Mouse (Mus musculus): ENCODE measurements at regions not wholly inside any gene's neighbourhood (a gene's known extent, or its start where the extent isn't known, plus 50 kb on each side); places are given as distances from the start of the nearest gene placed in this dataset.

DNA sequence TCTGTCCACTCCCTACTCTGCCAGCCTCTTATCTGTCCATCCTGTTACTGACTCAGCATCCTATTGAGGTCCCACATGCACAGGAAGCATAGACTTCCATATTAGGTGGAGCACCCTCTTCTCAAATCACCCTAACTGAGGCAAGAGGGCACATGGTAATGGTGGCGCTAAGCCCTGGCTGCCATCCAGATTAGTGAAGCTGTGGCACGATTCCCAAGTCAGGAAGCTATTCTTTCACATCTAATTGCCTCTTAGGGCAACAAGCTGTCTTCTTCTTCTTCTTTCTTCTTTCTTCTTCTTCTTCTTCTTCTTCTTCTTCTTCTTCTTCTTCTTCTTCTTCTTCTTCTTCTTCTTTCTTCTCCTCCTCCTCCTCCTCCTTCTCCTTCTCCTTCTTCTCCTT, 195.7 kb upstream of the Sall1 start:
- Histone ChIP-seq H3K9me3 (replicated peaks; ENCODE audit: control insufficient read depth, low read length) (no peaks in the 10 kb centered on the region), H3K27ac (ENCODE audit: low read depth) (no peak overlapping the region), H3K4me1 (ENCODE audit: control insufficient read depth, insufficient read depth) (no peaks in the 10 kb centered on the region), H3K27me3 (ENCODE audit: control insufficient read depth, insufficient read depth, low read length) (peaks cover 11% of the 10 kb centered on the region), H3K4me3 (ENCODE audit: low read depth, low read length) (no peak overlapping the region), H3K36me3 (replicated peaks; ENCODE audit: control insufficient read depth, insufficient read depth, low read length) (no peaks in the 10 kb centered on the region), H3K4me2 (ENCODE audit: low read depth, low read length) (no peak overlapping the region), H3K9ac (replicated peaks; ENCODE audit: low read depth, low read length) (no peak overlapping the region)
- no peak for ATAC-seq (ENCODE audit: insufficient read depth, low read depth)
- TF ChIP-seq EP300 (IDR thresholded peaks at IDR 0.05; ENCODE audit: low read depth) = no peak
- DNase-seq (ENCODE audit: low spot score) = no peak
- WGBS = 42% methylated on average over 2 of the region's 2 CpGs

GRCm38 (mm10) chr8:89234041-89234440, 190.1 kb upstream of the Sall1 start:
- DNase-seq (ENCODE audit: low spot score) = no peak
- ATAC-seq (ENCODE audit: insufficient read depth, low read depth) = no peak
- H3K36me3 ChIP-seq (replicated peaks; ENCODE audit: control insufficient read depth, insufficient read depth, low read length) = no peaks in the 10 kb centered on the region
- no peaks in the 10 kb centered on the region for H3K27me3 ChIP-seq (ENCODE audit: control insufficient read depth, insufficient read depth, low read length)
- H3K4me3 ChIP-seq (ENCODE audit: low read depth, low read length) = no peak overlapping the region
- no peak overlapping the region for H3K4me2 ChIP-seq (ENCODE audit: low read depth, low read length)
- H3K9me3 ChIP-seq (replicated peaks; ENCODE audit: control insufficient read depth, low read length) = no peaks in the 10 kb centered on the region
- H3K9ac ChIP-seq (replicated peaks; ENCODE audit: low read depth, low read length) = no peak overlapping the region
- H3K27ac ChIP-seq (ENCODE audit: low read depth) = no peak overlapping the region
- no peaks in the 10 kb centered on the region for H3K4me1 ChIP-seq (ENCODE audit: control insufficient read depth, insufficient read depth)
- TF ChIP-seq CTCF (IDR thresholded peaks at IDR 0.05; ENCODE audit: low read depth) (no peak), EP300 (IDR thresholded peaks at IDR 0.05; ENCODE audit: low read depth) (no peak)

DNA sequence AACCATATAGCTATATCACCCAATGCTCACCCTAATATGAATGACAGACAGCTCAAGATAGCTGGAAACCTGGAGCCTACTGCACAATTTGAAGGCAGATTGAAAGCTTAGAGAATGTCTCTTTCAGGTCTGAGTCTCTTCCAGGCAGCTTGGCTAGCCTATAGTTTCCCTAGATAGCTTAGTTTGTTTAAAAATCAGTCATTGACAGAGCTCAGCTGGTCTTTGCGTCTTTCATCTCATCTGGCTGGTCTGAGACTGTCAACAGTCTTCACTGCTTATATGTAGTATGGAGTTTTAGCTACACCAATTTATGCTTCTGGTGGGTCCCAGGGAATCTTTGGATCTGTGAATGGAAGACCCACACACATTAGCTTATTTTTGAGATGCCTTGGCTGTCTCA, 188.4 kb upstream of the Sall1 start:
- DNase-seq (ENCODE audit: low spot score) = no peak
- Histone ChIP-seq H3K9me3 (replicated peaks; ENCODE audit: control insufficient read depth, low read length) (no peaks in the 10 kb centered on the region), H3K27ac (ENCODE audit: low read depth) (no peak overlapping the region), H3K4me3 (ENCODE audit: low read depth, low read length) (no peak overlapping the region), H3K9ac (replicated peaks; ENCODE audit: low read depth, low read length) (no peak overlapping the region), H3K4me1 (ENCODE audit: control insufficient read depth, insufficient read depth) (no peaks in the 10 kb centered on the region), H3K36me3 (replicated peaks; ENCODE audit: control insufficient read depth, insufficient read depth, low read length) (no peaks in the 10 kb centered on the region), H3K4me2 (ENCODE audit: low read depth, low read length) (no peak overlapping the region), H3K27me3 (ENCODE audit: control insufficient read depth, insufficient read depth, low read length) (no peaks in the 10 kb centered on the region)
- no peak for TF ChIP-seq CTCF (IDR thresholded peaks at IDR 0.05; ENCODE audit: low read depth)
- no peak for TF ChIP-seq EP300 (IDR thresholded peaks at IDR 0.05; ENCODE audit: low read depth)
- WGBS = 69% methylated on average over 1 of the region's 1 CpGs
- ATAC-seq (ENCODE audit: insufficient read depth, low read depth) = no peak

DNA sequence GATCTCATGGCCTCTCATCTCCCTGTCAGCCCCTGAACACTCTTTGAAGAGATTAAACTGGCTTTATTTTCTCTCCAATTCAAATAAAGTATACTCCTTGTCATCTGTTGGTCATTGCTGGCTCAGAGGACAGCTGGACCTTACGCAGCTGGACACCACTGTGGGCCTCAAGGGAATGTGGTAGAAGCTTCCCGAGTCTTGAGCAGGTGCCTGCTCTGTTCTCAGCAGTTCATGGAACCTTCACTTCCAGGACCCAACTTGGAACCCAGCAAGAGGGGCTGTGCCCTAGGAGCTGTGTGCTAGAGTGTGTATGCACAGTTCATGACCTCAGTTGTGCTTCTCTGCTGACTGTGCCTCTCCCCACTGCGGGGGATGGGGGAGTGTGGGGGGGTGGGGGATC, 185.2 kb upstream of the Sall1 start:
- DNase-seq (ENCODE audit: low spot score) (no peak), ATAC-seq (ENCODE audit: insufficient read depth, low read depth) (no peak)
- TF ChIP-seq CTCF (IDR thresholded peaks at IDR 0.05; ENCODE audit: low read depth) (no peak), EP300 (IDR thresholded peaks at IDR 0.05; ENCODE audit: low read depth) (no peak)
- WGBS = 83% methylated on average over 3 of the region's 3 CpGs
- no peak overlapping the region for H3K4me2 ChIP-seq (ENCODE audit: low read depth, low read length)
- no peak overlapping the region for H3K4me3 ChIP-seq (ENCODE audit: low read depth, low read length)
- H3K27me3 ChIP-seq (ENCODE audit: control insufficient read depth, insufficient read depth, low read length) = no peaks in the 10 kb centered on the region
- no peaks in the 10 kb centered on the region for H3K36me3 ChIP-seq (replicated peaks; ENCODE audit: control insufficient read depth, insufficient read depth, low read length)
- no peaks in the 10 kb centered on the region for H3K4me1 ChIP-seq (ENCODE audit: control insufficient read depth, insufficient read depth)
- no peak overlapping the region for H3K9ac ChIP-seq (replicated peaks; ENCODE audit: low read depth, low read length)
- no peaks in the 10 kb centered on the region for H3K9me3 ChIP-seq (replicated peaks; ENCODE audit: control insufficient read depth, low read length)
- no peak overlapping the region for H3K27ac ChIP-seq (ENCODE audit: low read depth)

GRCm38 (mm10) chr8:89220870-89221269, 176.9 kb upstream of the Sall1 start:
- Histone ChIP-seq H3K4me3 (ENCODE audit: low read depth, low read length) (no peak overlapping the region), H3K9ac (replicated peaks; ENCODE audit: low read depth, low read length) (no peak overlapping the region), H3K4me2 (ENCODE audit: low read depth, low read length) (no peak overlapping the region), H3K4me1 (ENCODE audit: control insufficient read depth, insufficient read depth) (no peaks in the 10 kb centered on the region), H3K27ac (ENCODE audit: low read depth) (no peak overlapping the region), H3K36me3 (replicated peaks; ENCODE audit: control insufficient read depth, insufficient read depth, low read length) (no peaks in the 10 kb centered on the region), H3K27me3 (ENCODE audit: control insufficient read depth, insufficient read depth, low read length) (no peaks in the 10 kb centered on the region), H3K9me3 (replicated peaks; ENCODE audit: control insufficient read depth, low read length) (no peaks in the 10 kb centered on the region)
- WGBS = 15% methylated on average over 7 of the region's 7 CpGs
- ATAC-seq (ENCODE audit: insufficient read depth, low read depth) (no peak), DNase-seq (ENCODE audit: low spot score) (no peak)
- TF ChIP-seq CTCF (IDR thresholded peaks at IDR 0.05; ENCODE audit: low read depth) = no peak
- TF ChIP-seq EP300 (IDR thresholded peaks at IDR 0.05; ENCODE audit: low read depth) = no peak

DNA sequence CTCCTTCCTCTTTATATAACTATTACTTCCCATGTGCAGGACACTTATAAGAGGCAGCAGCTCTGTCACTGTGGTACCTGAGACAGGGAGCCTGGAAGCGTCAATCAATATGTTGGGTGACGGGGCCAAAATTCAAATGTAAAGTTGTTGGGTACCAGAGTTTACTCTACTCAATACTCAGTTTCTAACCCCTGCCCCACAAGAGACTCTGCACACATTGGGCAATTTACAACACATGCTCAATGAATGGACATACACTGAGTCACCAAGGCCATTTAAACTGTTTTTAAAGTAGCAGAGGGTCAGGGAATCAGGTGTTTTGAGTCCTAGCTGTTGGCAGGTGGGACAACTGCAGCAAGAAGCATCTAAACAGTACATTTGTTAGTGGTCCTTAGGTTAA, 176.4 kb upstream of the Sall1 start:
- 83% methylated on average over 2 of the region's 2 CpGs for WGBS
- H3K36me3 ChIP-seq (replicated peaks; ENCODE audit: control insufficient read depth, insufficient read depth, low read length) = no peaks in the 10 kb centered on the region
- TF ChIP-seq CTCF (IDR thresholded peaks at IDR 0.05; ENCODE audit: low read depth) (no peak), EP300 (IDR thresholded peaks at IDR 0.05; ENCODE audit: low read depth) (no peak)
- no peak overlapping the region for H3K27ac ChIP-seq (ENCODE audit: low read depth)
- ATAC-seq (ENCODE audit: insufficient read depth, low read depth) (no peak), DNase-seq (ENCODE audit: low spot score) (no peak)
- H3K9me3 ChIP-seq (replicated peaks; ENCODE audit: control insufficient read depth, low read length) = no peaks in the 10 kb centered on the region
- no peaks in the 10 kb centered on the region for H3K4me1 ChIP-seq (ENCODE audit: control insufficient read depth, insufficient read depth)
- no peaks in the 10 kb centered on the region for H3K27me3 ChIP-seq (ENCODE audit: control insufficient read depth, insufficient read depth, low read length)
- no peak overlapping the region for H3K9ac ChIP-seq (replicated peaks; ENCODE audit: low read depth, low read length)
- H3K4me3 ChIP-seq (ENCODE audit: low read depth, low read length) = no peak overlapping the region
- no peak overlapping the region for H3K4me2 ChIP-seq (ENCODE audit: low read depth, low read length)

All from heart, postnatal 0 days (tissue).